Comparison of ENCODE assay signal across 17 mouse cellular contexts in the genomic region with DNA sequence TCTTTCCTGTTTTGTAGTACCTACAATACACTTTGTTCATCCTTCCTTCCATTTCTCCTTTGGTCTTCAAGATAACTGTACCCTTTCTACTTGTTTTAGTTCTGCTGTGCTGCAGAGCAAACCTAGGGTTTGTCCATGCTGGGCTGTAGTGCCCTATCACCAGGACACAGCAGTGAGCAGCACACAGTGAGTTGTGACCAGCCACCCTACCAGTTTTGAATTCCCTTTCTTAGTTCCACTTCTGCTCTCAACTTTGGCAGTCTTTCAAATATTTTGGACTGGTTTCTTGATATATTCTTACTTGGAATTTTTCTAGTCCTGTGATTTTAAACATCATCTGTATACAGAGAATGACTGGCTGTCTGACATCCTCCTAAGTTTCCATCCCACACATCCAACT. TPM values are rescaled to one million over a fixed set of nuclear protein-coding genes. Genes with fewer than 3 reads are reported as not detected.
DNase-seq lines count a peak whose midpoint lies in the region; ATAC-seq and TF ChIP-seq lines count a peak whose summit lies in the region.
"Had no signal": no experiment of that assay in that cellular context is flagged by ENCODE, and none has a peak within 500 bp of the region (broad histone marks: within the 10 kb centered on the region; RNA-seq: fewer than 3 reads in every experiment).

No protein-coding gene starts in this region.

- H3K4me1 ChIP-seq in liver, embryonic 13.5 days (replicated peaks): peaks cover 27% of the 10 kb centered on the region
- peaks cover 28 to 29% of the 10 kb centered on the region in 2 experiments for H3K4me1 ChIP-seq in MEL (ENCODE audit: control insufficient read depth in 1 of 2, insufficient read depth in 2 of 2, low read length in 2 of 2)
- peaks cover 5% of the 10 kb centered on the region for H3K4me1 ChIP-seq in bone marrow, adult 2 months (ENCODE audit: control insufficient read depth, insufficient read depth, low read length)
- H3K4me1 ChIP-seq in megakaryocyte, embryonic 14.5 days: peaks cover 74% of the 10 kb centered on the region
- H3K4me1 ChIP-seq: embryonic facial prominence, embryonic 15.5 days; hindbrain, embryonic 12.5 days had no signal

- TF ChIP-seq CTCF in MEL (IDR thresholded peaks at IDR 0.05 in 2 of 3, conservative IDR thresholded peaks at IDR 0.05 in 1 of 3; ENCODE audit: control insufficient read depth in 1 of 3, insufficient read depth in 1 of 3, low read depth in 2 of 3, low read length in 3 of 3, poor library complexity in 1 of 3, severe bottlenecking in 1 of 3): no peak
- no peak for TF ChIP-seq CTCF in bone marrow, adult 2 months (IDR thresholded peaks at IDR 0.05; ENCODE audit: control insufficient read depth, insufficient read depth, low read length)

- no peak overlapping the region for H3K9ac ChIP-seq in liver, embryonic 13.5 days
- H3K9ac ChIP-seq in MEL (ENCODE audit: control insufficient read depth, low read depth, low read length, poor library complexity, severe bottlenecking): no peak overlapping the region
- H3K9ac ChIP-seq: embryonic facial prominence, embryonic 15.5 days; hindbrain, embryonic 12.5 days had no signal

- no peak overlapping the region for H3K4me2 ChIP-seq in liver, embryonic 13.5 days
- H3K4me2 ChIP-seq: embryonic facial prominence, embryonic 15.5 days; hindbrain, embryonic 12.5 days had no signal

- H3K36me3 ChIP-seq in liver, embryonic 13.5 days: peaks cover 84% of the 10 kb centered on the region
- peaks cover 43 to 61% of the 10 kb centered on the region in 2 experiments for H3K36me3 ChIP-seq in MEL (ENCODE audit: control insufficient read depth in 1 of 2, insufficient read depth in 2 of 2, low read length in 2 of 2)
- peaks cover 78% of the 10 kb centered on the region for H3K36me3 ChIP-seq in megakaryocyte, embryonic 14.5 days (replicated peaks; ENCODE audit: low read length)

- H3K27me3 ChIP-seq in liver, embryonic 13.5 days: no peaks in the 10 kb centered on the region
- no peaks in the 10 kb centered on the region for H3K27me3 ChIP-seq in MEL (ENCODE audit: control insufficient read depth in 1 of 2, insufficient read depth in 2 of 2, low read length in 2 of 2)
- no peaks in the 10 kb centered on the region for H3K27me3 ChIP-seq in megakaryocyte, embryonic 14.5 days (replicated peaks)
- H3K27me3 ChIP-seq: embryonic facial prominence, embryonic 15.5 days; hindbrain, embryonic 12.5 days had no signal

- H3K9me3 ChIP-seq in liver, embryonic 13.5 days (replicated peaks): no peaks in the 10 kb centered on the region
- H3K9me3 ChIP-seq in MEL (replicated peaks; ENCODE audit: insufficient read depth, low read length): no peaks in the 10 kb centered on the region
- H3K9me3 ChIP-seq in megakaryocyte, embryonic 14.5 days: no peaks in the 10 kb centered on the region
- H3K9me3 ChIP-seq: embryonic facial prominence, embryonic 15.5 days; G1E; hindbrain, embryonic 12.5 days had no signal

- TF ChIP-seq POLR2A in MEL (IDR thresholded peaks at IDR 0.05; ENCODE audit: control insufficient read depth in 1 of 2, insufficient read depth in 1 of 2, low read depth in 1 of 2, low read length in 2 of 2, poor library complexity in 1 of 2): no peak
- no peak for TF ChIP-seq POLR2A in bone marrow, adult 2 months (IDR thresholded peaks at IDR 0.05; ENCODE audit: borderline replicate concordance, control insufficient read depth, low read depth, low read length)

- ATAC-seq in liver, embryonic 13.5 days (ENCODE audit: low read depth): no peak
- ATAC-seq: CD4-positive, CD25-positive, alpha-beta regulatory T cell, adult 4 months had no signal

- no peaks in the 10 kb centered on the region for H3K79me2 ChIP-seq in MEL (ENCODE audit: control insufficient read depth, insufficient read depth, low read length, poor library complexity)

- no peak for TF ChIP-seq RAD21 in MEL (IDR thresholded peaks at IDR 0.05; ENCODE audit: low read depth, low read length)

- TF ChIP-seq EP300 in MEL (IDR thresholded peaks at IDR 0.05; ENCODE audit: low read depth in 1 of 2, low read length in 2 of 2): peak; percentile 24 to 36; a peak in 2 of 4 replicates

- no peak overlapping the region for H3K4me3 ChIP-seq in liver, embryonic 13.5 days (replicated peaks)
- no peak overlapping the region for H3K4me3 ChIP-seq in MEL (ENCODE audit: control insufficient read depth in 1 of 2, insufficient read depth in 1 of 2, low read depth in 2 of 2, low read length in 2 of 2)
- no peak overlapping the region for H3K4me3 ChIP-seq in bone marrow, adult 2 months (replicated peaks; ENCODE audit: control insufficient read depth, low read depth, low read length)
- H3K4me3 ChIP-seq in megakaryocyte, embryonic 14.5 days (replicated peaks): peak overlapping the region; percentile 62
- H3K4me3 ChIP-seq: embryonic facial prominence, embryonic 15.5 days; hindbrain, embryonic 12.5 days had no signal

- DNase-seq in liver, embryonic 13.5 days: no peak
- no peak for DNase-seq in liver
- peak; percentile 61 for DNase-seq in MEL (ENCODE audit: low read depth, low spot score)
- no peak for DNase-seq in adrenal gland, adult 18-20 months (ENCODE audit: low spot score in 2 of 2)
- DNase-seq in embryo, embryonic 10.5 days (ENCODE audit: low spot score): no peak
- DNase-seq: adrenal gland, postnatal 14 days; cerebellum, adult 9-10 months; embryo, embryonic 11 days; gastrocnemius, postnatal 10 days; kidney, adult 9 months; kidney, postnatal 36 days had no signal

- H3K27ac ChIP-seq in liver, embryonic 13.5 days: peak overlapping the region; percentile 56
- peak overlapping the region; percentile 52 for H3K27ac ChIP-seq in MEL (ENCODE audit: control insufficient read depth, low read depth, low read length)
- H3K27ac ChIP-seq in bone marrow, adult 2 months (ENCODE audit: control insufficient read depth, insufficient read depth, low read depth, low read length, poor library complexity): peak overlapping the region; percentile 18; the same call in 1 of the 2 replicates
- H3K27ac ChIP-seq: embryonic facial prominence, embryonic 15.5 days; hindbrain, embryonic 12.5 days had no signal

TF ChIP-seq in MEL, 35 proteins besides CTCF, POLR2A, EP300 and RAD21:
- no peak for TF ChIP-seq ZC3H11A (IDR thresholded peaks at IDR 0.05; ENCODE audit: low read depth, low read length)
- 0 out of 2 replicates have a peak, but pooled peaks have one; percentile 16 for TF ChIP-seq ETS1 (IDR thresholded peaks at IDR 0.05; ENCODE audit: low read depth, low read length)
- 0 out of 2 replicates have a peak, but pooled peaks have one; percentile 16 for TF ChIP-seq RCOR1 (IDR thresholded peaks at IDR 0.05; ENCODE audit: low read depth, low read length)
- no peak for TF ChIP-seq USF2 (IDR thresholded peaks at IDR 0.05; ENCODE audit: borderline replicate concordance in 1 of 2, insufficient read depth in 1 of 2, low read depth in 1 of 2, low read length in 2 of 2)
- TF ChIP-seq POLR2AphosphoS5 (IDR thresholded peaks at IDR 0.05; ENCODE audit: borderline replicate concordance, low read depth, low read length): no peak
- TF ChIP-seq MAFK (IDR thresholded peaks at IDR 0.05; ENCODE audit: borderline replicate concordance, low read depth, low read length): no peak
- no peak for TF ChIP-seq ZNF384 (IDR thresholded peaks at IDR 0.05; ENCODE audit: low read depth, low read length)
- no peak for TF ChIP-seq ELF1 (IDR thresholded peaks at IDR 0.05; ENCODE audit: low read depth, low read length)
- TF ChIP-seq ZKSCAN1 (IDR thresholded peaks at IDR 0.05; ENCODE audit: low read depth, low read length): no peak
- TF ChIP-seq CHD1 (IDR thresholded peaks at IDR 0.05; ENCODE audit: low read depth, low read length): peak; percentile 19; the same call in 1 of the 2 replicates
- no peak for TF ChIP-seq HCFC1 (IDR thresholded peaks at IDR 0.05; ENCODE audit: low read depth, low read length)
- TF ChIP-seq GATA1 (IDR thresholded peaks at IDR 0.05; ENCODE audit: low read depth, low read length): no peak
- TF ChIP-seq TCF12 (IDR thresholded peaks at IDR 0.05; ENCODE audit: low read depth, low read length): 0 out of 2 replicates have a peak, but pooled peaks have one; percentile 11

RNA-seq across cellular contexts. Expression of a gene that starts 34.8 kb away (rescaled TPM):
- polyA plus RNA-seq in liver, embryonic 13.5 days (2015; fragmentation: Nextera tagmentation; extraction: Ambion mirVana): 29.7 and 34.0 TPM in 2 replicates
- 24.6 and 28.5 TPM in 2 replicates for total RNA-seq in MEL (2012; rRNA removed)
- polyA plus RNA-seq in MEL (2012; ENCODE audit: insufficient read depth in 1 of 2, insufficient read length in 2 of 2, low read depth in 1 of 2, low replicate concordance in 2 of 2, missing spikeins in 1 of 2): 10 to 100 TPM; 52.0 to 83.8 TPM
- 37.0 and 75.0 TPM in 2 replicates for polyA plus RNA-seq in bone marrow, adult 2 months (2011; ENCODE audit: insufficient read depth, insufficient read length, low replicate concordance, missing spikeins)
- 2.4 and 150 TPM in 2 replicates for polyA plus RNA-seq in megakaryocyte, embryonic 14.5 days (2012; ENCODE audit: insufficient read depth, low replicate concordance)
- total RNA-seq in adrenal gland, adult 18-20 months (2021): 1 to 10 TPM in 1 of 2 experiments, under 1 TPM in 1; 0.86 to 2.2 TPM
